Mouse (Mus musculus): ENCODE results near the gene Tmc6. TPM values are rescaled to one million over a fixed set of nuclear protein-coding genes. Genes with fewer than 3 reads are reported as not detected.
"Not testable (repeated sequence)": the region's sequence is repeated elsewhere in the genome, so short reads cannot be mapped to it uniquely, and the experiment has no call there.

Tmc6 gene
- 10 to 100 TPM; 11.2 to 18.4 TPM for total RNA-seq (2021)

GRCm38 (mm10) chr11:117781993-117782704 is at the start of gene Tmc6, which contains the start of gene Tmc8:
TSS of gene Tmc6 (minus strand) at chr11:117782198.
TSS of gene Tmc8 (plus strand) at chr11:117782076.
- DNase-seq, result peak; percentile 58 to 67
- intact Hi-C loops (cut with DNase I), result loop anchor here (2.0 kb wide), 1 partner anchor 43 kb away; the partner anchor contains the start of gene Afmid

- DNase-seq, result no peak
- intact Hi-C loops (cut with DNase I), result no loop called here
Observed at GRCm38 (mm10) chr11:117830401-117830800, 48.4 kb upstream of the Tmc6 start.

GRCm38 (mm10) chr11:117829671-117830215 is 47.7 kb upstream of the Tmc6 start:
- DNase-seq, result no peak
- intact Hi-C loops (cut with DNase I), result loop anchor here (5.0 kb wide), 1 partner anchor 347 kb away; the partner anchor contains the start of gene Gm11733

GRCm38 (mm10) chr11:117828888-117829604 is 47.0 kb upstream of the Tmc6 start:
- intact Hi-C loops (cut with DNase I), result loop anchor here (5.0 kb wide), 1 partner anchor 347 kb away; the partner anchor contains the start of gene Gm11733
- DNase-seq, result peak in 1 of 2 experiments; percentile 65

GRCm38 (mm10) chr11:117828149-117828887 is 46.3 kb upstream of the Tmc6 start:
- no peak for DNase-seq

GRCm38 (mm10) chr11:117827386-117827785 is 45.4 kb upstream of the Tmc6 start:
- DNase-seq, result no peak
- intact Hi-C loops (cut with DNase I), result loop anchor here (5.0 kb wide), 1 partner anchor 345 kb away; the partner anchor contains the start of gene Gm11733

More at GRCm38 (mm10) chr11:117828149-117828887, 46.3 kb upstream of the Tmc6 start:
- intact Hi-C loops (cut with DNase I), result loop anchor here (5.0 kb wide), 1 partner anchor 346 kb away; the partner anchor contains the start of gene Gm11733

- intact Hi-C loops (cut with DNase I), result loop anchor here (5.0 kb wide), 1 partner anchor 345 kb away; the partner anchor contains the start of gene Gm11733
- no peak for DNase-seq
Observed at GRCm38 (mm10) chr11:117826916-117827315, 44.9 kb upstream of the Tmc6 start.

- DNase-seq, result no peak
- intact Hi-C loops (cut with DNase I), result loop anchor here (5.0 kb wide), 1 partner anchor 344 kb away; the partner anchor contains the start of gene Gm11733
Observed at GRCm38 (mm10) chr11:117826164-117826563, 44.2 kb upstream of the Tmc6 start.

- peak; percentile 67 to 68 for DNase-seq
- intact Hi-C loops (cut with DNase I), result loop anchor here (1.0 to 5.0 kb wide), 3 partner anchors 43 to 343 kb away; partner anchors contain the start of genes Gm11733, Tmc6 and Tmc8
Observed at GRCm38 (mm10) chr11:117825333-117826101, 43.5 kb upstream of the Tmc6 start, which contains the start of the genes Afmid and Tk1. TSS of gene Afmid (plus strand) at chr11:117825924. TSS of gene Tk1 (minus strand) at chr11:117826092.

GRCm38 (mm10) chr11:117824060-117824969 is 42.3 kb upstream of the Tmc6 start:
- intact Hi-C loops (cut with DNase I), result loop anchor here (1.0 to 2.0 kb wide), 3 partner anchors 34 to 439 kb away; partner anchors contain the start of genes Tmc6 and Tmc8
- DNase-seq, result peak; percentile 85

- no peak for DNase-seq
- intact Hi-C loops (cut with DNase I), result no loop called here
Observed at GRCm38 (mm10) chr11:117823411-117823810, 41.4 kb upstream of the Tmc6 start.

GRCm38 (mm10) chr11:117822728-117823241 is 40.8 kb upstream of the Tmc6 start:
- intact Hi-C loops (cut with DNase I), result no loop called here

GRCm38 (mm10) chr11:117821868-117822267 is 39.9 kb upstream of the Tmc6 start:
- intact Hi-C loops (cut with DNase I), result no loop called here
- DNase-seq, result no peak

More at GRCm38 (mm10) chr11:117822728-117823241, 40.8 kb upstream of the Tmc6 start:
- peak in 1 of 2 experiments; percentile 52 for DNase-seq

GRCm38 (mm10) chr11:117820173-117820572 is 38.2 kb upstream of the Tmc6 start:
- intact Hi-C loops (cut with DNase I), result no loop called here
- DNase-seq, result no peak

GRCm38 (mm10) chr11:117819095-117819494 is 37.1 kb upstream of the Tmc6 start:
- peak in 1 of 2 experiments; percentile 58 for DNase-seq
- intact Hi-C loops (cut with DNase I), result no loop called here

GRCm38 (mm10) chr11:117816389-117816996 is 34.5 kb upstream of the Tmc6 start:
- DNase-seq, result no peak
- intact Hi-C loops (cut with DNase I), result no loop called here

- DNase-seq; intact Hi-C loops (cut with DNase I): not testable (repeated sequence)
Observed at GRCm38 (mm10) chr11:117815850-117816249, 33.9 kb upstream of the Tmc6 start.
